Mouse (Mus musculus) heart, adult 2 months (tissue): ENCODE data around the gene Tspo. TPM values are rescaled to one million over a fixed set of nuclear protein-coding genes. Genes with fewer than 3 reads are reported as not detected.

Experiments used
- DNase-seq, 2 experiments: peaks; one replicate each; pipeline ENCODE4 v3.0.0; 2021
- H3K27ac ChIP-seq: fragments of 200-600 bp; 2 replicates; pipeline ENCODE4 v1.8.1; 2022
- H3K27me3 ChIP-seq: fragments of 200-500 bp; 2 replicates; pipeline ENCODE4 v1.6.1; 2012; ENCODE audit warnings: mild to moderate bottlenecking, low read length, inconsistent platforms, mixed read lengths; ENCODE audit not compliant: control insufficient read depth, insufficient read depth
- H3K36me3 ChIP-seq: fragments of 200-500 bp; 2 replicates; pipeline ENCODE4 v1.6.1; 2012; ENCODE audit warnings: low read length, inconsistent platforms; ENCODE audit not compliant: control insufficient read depth, insufficient read depth
- H3K4me1 ChIP-seq: fragments of 200-500 bp; 2 replicates; pipeline ENCODE4 v1.6.1; 2011; ENCODE audit warnings: low read length; ENCODE audit not compliant: control insufficient read depth, insufficient read depth
- H3K4me3 ChIP-seq: fragments of 200-600 bp; 2 replicates; pipeline ENCODE4 v1.8.1; 2022
- H3K79me2 ChIP-seq: fragments of 200-500 bp; replicated peaks from 2 replicates; pipeline ENCODE4 v1.6.1; 2012; ENCODE audit warnings: mild to moderate bottlenecking, inconsistent platforms, low read length, moderate library complexity, mixed read lengths; ENCODE audit not compliant: control insufficient read depth, insufficient read depth
- H3K9ac ChIP-seq: fragments of 200-500 bp; 2 replicates; pipeline ENCODE4 v1.6.1; 2012; ENCODE audit warnings: low read depth, mild to moderate bottlenecking, control low read depth, inconsistent platforms, low read length, mixed read lengths
- CTCF ChIP-seq: fragments of 200-600 bp; IDR thresholded peaks from 2 replicates; pipeline ENCODE4 v1.8.1; 2022; ENCODE audit warnings: antibody characterized with exemption, mild to moderate bottlenecking, moderate library complexity
- EP300 ChIP-seq: fragments of 200-500 bp; IDR thresholded peaks from 2 replicates; pipeline ENCODE4 v1.6.1; 2011; ENCODE audit warnings: low read depth, low read length, control low read depth; ENCODE audit not compliant: insufficient read depth
- POLR2A ChIP-seq: fragments of 200-500 bp; IDR thresholded peaks from 2 replicates; pipeline ENCODE4 v1.6.1; 2011; ENCODE audit warnings: mild to moderate bottlenecking, low read depth, low read length, control low read depth; ENCODE audit not compliant: insufficient read depth
- WGBS: fragments of 180-500 bp; shearing (Covaris S2); methylation state at CpG from one replicate; pipeline ENCODE4 v1.1.7; 2018; 5-methylcytosine and 5-hydroxymethylcytosine counted together
- intact Hi-C: fragments of 180-260 bp; cut with DNase I; formaldehyde crosslinking; loops from one replicate; pipeline ENCODE4 v1.15.1; 2025
- polyA plus RNA-seq: library from polyadenylated mRNA; depleted of rRNA; stranded (reverse); fragments of >200 nt; gene quantifications from 2 replicates; pipeline ENCODE4 v1.2.3, GENCODE M21; 2012
- total RNA-seq, 2 experiments: library from RNA; stranded (reverse); gene quantifications; 2 replicates each; pipeline ENCODE4 v1.2.3; 2021

Tspo gene
- total and polyA plus RNA-seq, 3 experiments: 61.2 to 154 (median 61.8) TPM

DNA sequence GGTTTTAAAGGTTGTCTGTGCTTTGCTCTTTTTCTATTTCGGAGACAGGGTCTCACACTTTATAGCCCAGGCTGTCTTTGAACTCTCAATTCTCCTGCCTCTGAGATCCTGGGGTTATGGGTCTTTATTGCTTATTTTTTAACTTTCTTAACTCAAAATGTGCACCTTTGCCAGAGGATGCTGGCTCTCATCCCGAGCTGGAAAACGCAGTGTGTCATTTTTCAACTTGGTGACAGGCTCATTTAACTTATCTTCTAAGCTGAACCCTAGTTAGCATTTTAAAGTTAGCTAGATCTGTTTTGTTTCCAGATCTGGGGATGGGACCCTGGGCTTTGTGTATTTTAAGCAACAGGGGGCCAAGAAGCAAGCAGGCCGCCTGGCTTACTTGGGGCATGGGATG is 34.5 kb upstream of the Tspo start:
- intact Hi-C loops: loop anchor here (5.0 kb wide), 1 partner anchor 33 kb away; the partner anchor contains the start of genes Mcat and Tspo
- Histone ChIP-seq H3K4me1 (peaks cover 16% of the 10 kb centered on the region), H3K9ac (no peak overlapping the region), H3K27ac (peak overlapping the region; percentile 91), H3K36me3 (peaks cover 4% of the 10 kb centered on the region; the same call in 1 of the 2 replicates), H3K4me3 (no peak overlapping the region), H3K79me2 (peaks cover 2% of the 10 kb centered on the region; the same call in 1 of the 2 replicates), H3K27me3 (no peaks in the 10 kb centered on the region)
- WGBS: 45% methylated on average over 4 of the region's 4 CpGs
- TF ChIP-seq EP300 (no peak), POLR2A (no peak), CTCF (no peak)
- DNase-seq: no peak

DNA sequence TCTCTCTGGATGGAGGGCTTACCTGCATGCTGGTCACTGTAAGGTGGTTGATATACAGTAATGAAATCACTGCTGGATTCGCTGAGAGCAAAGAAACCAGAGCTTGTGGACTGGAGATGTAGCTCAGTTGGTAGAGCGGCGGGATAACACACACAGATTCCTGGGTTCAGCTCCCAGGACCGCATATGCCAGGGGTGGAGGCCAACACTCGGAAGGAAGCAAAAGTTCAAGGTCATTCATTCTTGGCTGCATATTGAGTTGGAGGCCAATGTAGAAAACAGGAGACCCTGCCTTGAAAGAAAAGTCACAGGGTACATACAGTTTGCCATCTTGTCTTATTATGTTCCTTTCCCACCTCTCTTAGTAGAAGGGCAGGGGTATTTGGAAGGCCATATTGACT is 33.6 kb upstream of the Tspo start:
- Histone ChIP-seq H3K27me3 (no peaks in the 10 kb centered on the region), H3K36me3 (peaks cover 4% of the 10 kb centered on the region; the same call in 1 of the 2 replicates), H3K4me3 (no peak overlapping the region), H3K9ac (no peak overlapping the region), H3K79me2 (peaks cover 2% of the 10 kb centered on the region; the same call in 1 of the 2 replicates), H3K4me1 (peaks cover 17% of the 10 kb centered on the region), H3K27ac (peak overlapping the region; percentile 91)
- 38% methylated on average over 5 of the region's 5 CpGs for WGBS
- intact Hi-C loops: loop anchor here (5.0 kb wide), 2 partner anchors 33 to 68 kb away; partner anchors contain the start of genes Mcat, Tspo and Ttll12
- DNase-seq: peak; percentile 52 to 55
- TF ChIP-seq EP300 (no peak), POLR2A (no peak), CTCF (no peak)

DNA sequence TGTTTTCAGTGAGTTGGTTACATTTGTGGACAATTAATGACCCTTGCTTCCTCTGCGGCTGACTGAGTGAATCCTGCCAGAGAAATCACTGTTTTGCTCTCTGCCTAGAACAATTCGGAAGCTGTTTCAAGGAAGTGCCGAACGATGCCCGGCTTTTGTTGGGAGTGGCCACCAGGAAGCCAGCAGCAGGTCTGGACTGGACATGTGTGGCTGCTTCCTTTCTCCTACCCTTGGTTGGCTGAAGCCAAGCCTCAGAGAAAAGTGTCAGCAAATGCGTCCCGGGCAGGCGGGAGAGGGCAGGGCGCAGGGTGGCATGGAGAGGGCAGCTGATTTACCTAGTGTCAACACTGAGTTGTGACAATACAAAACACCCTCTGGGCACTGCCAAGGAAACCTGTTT is 33.2 kb upstream of the Tspo start:
- WGBS: 24% methylated on average over 9 of the region's 9 CpGs
- peak; percentile 59 to 74 for DNase-seq

DNA sequence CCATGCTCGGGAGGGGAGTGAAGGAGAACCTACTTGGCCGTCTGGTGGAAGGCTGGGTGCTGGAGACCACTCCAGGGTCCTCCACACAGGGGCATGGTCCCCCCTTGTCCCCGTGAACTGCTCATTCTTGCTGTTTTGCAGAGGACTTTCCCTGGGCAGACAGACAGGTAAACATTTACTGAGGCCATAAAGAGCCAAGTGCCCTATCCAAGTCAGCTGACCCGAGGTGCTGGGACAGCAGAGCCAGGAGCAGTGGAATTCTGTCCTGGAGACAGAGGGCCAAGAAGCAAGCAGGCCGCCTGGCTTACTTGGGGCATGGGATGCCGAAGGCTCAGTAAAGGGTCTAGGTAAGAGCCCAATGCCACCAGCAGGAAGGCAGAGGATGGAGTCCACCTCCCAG is 32.7 kb upstream of the Tspo start:
- intact Hi-C loops: loop anchor here (5.0 kb wide), 1 partner anchor 67 kb away; the partner anchor contains the start of gene Ttll12
- WGBS: 52% methylated on average over 6 of the region's 6 CpGs
- Histone ChIP-seq H3K4me3 (peak overlapping the region; percentile 21), H3K27me3 (no peaks in the 10 kb centered on the region), H3K27ac (peak overlapping the region; percentile 91), H3K36me3 (peaks cover 4% of the 10 kb centered on the region; the same call in 1 of the 2 replicates), H3K4me1 (peaks cover 22% of the 10 kb centered on the region), H3K79me2 (peaks cover 2% of the 10 kb centered on the region; the same call in 1 of the 2 replicates), H3K9ac (0 out of 2 replicates have a peak overlapping the region, but pooled peaks have one; percentile 18)
- DNase-seq: peak in 1 of 2 experiments; percentile 37
- TF ChIP-seq CTCF (no peak), EP300 (no peak), POLR2A (no peak)

More for the DNA sequence above, 33.2 kb upstream of the Tspo start:
- no peaks in the 10 kb centered on the region for H3K27me3 ChIP-seq
- intact Hi-C loops: loop anchor here (5.0 kb wide), 1 partner anchor 67 kb away; the partner anchor contains the start of gene Ttll12
- H3K79me2 ChIP-seq: peaks cover 2% of the 10 kb centered on the region; the same call in 1 of the 2 replicates
- peaks cover 19% of the 10 kb centered on the region for H3K4me1 ChIP-seq
- H3K4me3 ChIP-seq: peak overlapping the region; percentile 21
- TF ChIP-seq EP300 (no peak), CTCF (no peak), POLR2A (no peak)
- peak overlapping the region; percentile 91 for H3K27ac ChIP-seq
- peaks cover 4% of the 10 kb centered on the region; the same call in 1 of the 2 replicates for H3K36me3 ChIP-seq
- no peak overlapping the region for H3K9ac ChIP-seq

DNA sequence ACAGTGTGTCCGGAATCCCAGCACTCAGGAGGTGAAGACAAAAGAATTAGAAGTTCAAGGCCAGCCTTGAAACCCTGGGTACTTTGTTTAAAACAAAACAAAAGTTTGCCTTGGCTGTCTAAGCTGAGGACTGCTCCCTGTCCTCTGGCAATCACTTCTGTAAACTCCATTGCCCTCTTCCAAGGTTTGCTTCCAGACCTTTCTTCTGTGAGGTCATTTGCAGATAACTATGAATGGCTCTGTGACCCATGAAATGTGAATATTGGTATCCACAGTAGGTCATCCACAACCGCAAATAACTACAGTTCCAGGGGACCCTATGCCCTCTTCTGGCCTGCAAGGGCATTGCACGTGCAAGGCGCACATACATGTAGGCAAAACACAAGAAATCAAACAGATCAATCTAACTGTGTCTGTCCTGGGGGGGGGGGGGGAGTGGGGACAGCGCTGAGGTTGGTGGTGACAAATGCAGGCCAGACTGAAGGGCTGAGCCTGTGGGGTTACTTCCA is 31.4 kb upstream of the Tspo start:
- Histone ChIP-seq H3K27me3 (no peaks in the 10 kb centered on the region), H3K36me3 (peaks cover 4% of the 10 kb centered on the region; the same call in 1 of the 2 replicates), H3K27ac (no peak overlapping the region), H3K79me2 (peaks cover 1% of the 10 kb centered on the region; the same call in 1 of the 2 replicates), H3K9ac (no peak overlapping the region), H3K4me3 (no peak overlapping the region), H3K4me1 (peaks cover 24% of the 10 kb centered on the region)
- 79% methylated on average over 5 of the region's 5 CpGs for WGBS
- peak in 1 of 2 experiments; percentile 18 for DNase-seq
- intact Hi-C loops: loop anchor here (5.0 kb wide), 1 partner anchor 65 kb away; the partner anchor contains the start of gene Ttll12
- peak; percentile 51 for TF ChIP-seq CTCF
- TF ChIP-seq POLR2A: no peak
- no peak for TF ChIP-seq EP300

DNA sequence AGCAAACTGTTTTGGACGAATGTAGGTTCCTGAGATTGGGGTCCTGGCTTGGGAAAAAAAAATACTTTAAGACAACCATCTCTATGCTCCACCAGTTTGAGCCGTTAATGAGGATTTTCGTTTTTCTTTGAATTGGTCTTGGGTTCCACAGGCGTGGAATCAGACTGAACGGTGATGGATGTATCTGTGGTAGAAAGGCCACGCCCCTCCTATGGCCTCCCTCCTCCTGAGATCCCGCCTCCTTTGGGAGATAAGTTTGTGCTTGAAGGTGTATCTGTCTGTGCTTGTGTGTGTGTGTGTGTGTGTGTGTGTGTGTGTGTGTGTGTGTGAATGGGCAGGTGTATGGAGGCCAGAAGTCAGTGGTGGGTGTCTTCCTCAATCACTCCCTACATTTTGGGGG is 30.8 kb upstream of the Tspo start:
- DNase-seq: no peak
- no peak for TF ChIP-seq CTCF
- no peak for TF ChIP-seq EP300
- TF ChIP-seq POLR2A: no peak
- H3K4me1 ChIP-seq: peaks cover 24% of the 10 kb centered on the region
- H3K27ac ChIP-seq: no peak overlapping the region
- peaks cover 4% of the 10 kb centered on the region; the same call in 1 of the 2 replicates for H3K36me3 ChIP-seq
- intact Hi-C loops: loop anchor here (5.0 kb wide), 1 partner anchor 65 kb away; the partner anchor contains the start of gene Ttll12
- H3K27me3 ChIP-seq: no peaks in the 10 kb centered on the region
- H3K79me2 ChIP-seq: no peaks in the 10 kb centered on the region
- H3K4me3 ChIP-seq: no peak overlapping the region
- H3K9ac ChIP-seq: no peak overlapping the region
- 77% methylated on average over 7 of the region's 7 CpGs for WGBS
